Mouse (Mus musculus) A20 (cell line): Measurements from ENCODE around the gene Zfp629.

Source experiments
- DNase-seq: peaks from one replicate; pipeline ENCODE4 v3.0.0-alpha.2; 2011; ENCODE audit warnings: low read depth, low spot score

The Zfp629 gene

GRCm38 (mm10) chr7:127564381-127565150 is 51.0 kb downstream of the Zfp629 start:
- no peak for DNase-seq

- DNase-seq = no peak
Measured at GRCm38 (mm10) chr7:127561340-127561858, 54.2 kb downstream of the Zfp629 start, which contains the start of gene Tmem265. Gene Tmem265, plus strand, starts transcription at chr7:127561390.

- no peak for DNase-seq
Measured at GRCm38 (mm10) chr7:127560580-127560979, 55.0 kb downstream of the Zfp629 start.
